Mouse (Mus musculus) erythroblast, embryonic 14.5 days (primary cell): ENCODE results near the gene Caly. TPM values are rescaled to one million over a fixed set of nuclear protein-coding genes. Genes with fewer than 3 reads are reported as not detected.
A peak's percentile ranks its signal among the peaks of the same experiment; 100 is the strongest.

Source experiments
- H3K27me3 ChIP-seq: 2 replicates; pipeline ENCODE4 v1.6.1; 2012; ENCODE audit warnings: inconsistent platforms; ENCODE audit not compliant: control insufficient read depth
- H3K36me3 ChIP-seq: 2 replicates; pipeline ENCODE4 v1.6.1; 2012; ENCODE audit warnings: mild to moderate bottlenecking, inconsistent platforms; ENCODE audit not compliant: control insufficient read depth
- H3K4me1 ChIP-seq: 2 replicates; pipeline ENCODE4 v1.6.1; 2012; ENCODE audit warnings: inconsistent platforms; ENCODE audit not compliant: control insufficient read depth
- H3K4me3 ChIP-seq: replicated peaks from 2 replicates; pipeline ENCODE3; 2012; ENCODE audit warnings: moderate library complexity, mild to moderate bottlenecking, inconsistent platforms
- H3K9me3 ChIP-seq: 2 replicates; pipeline ENCODE4 v1.6.1; 2012; ENCODE audit warnings: low read length, inconsistent platforms, mixed read lengths; ENCODE audit not compliant: control insufficient read depth
- GATA1 ChIP-seq: IDR thresholded peaks from 2 replicates; pipeline ENCODE4 v1.6.1; 2012; ENCODE audit warnings: low read length, inconsistent platforms, mixed read lengths
- TAL1 ChIP-seq: IDR thresholded peaks from 3 replicates; pipeline ENCODE4 v1.6.1; 2012; ENCODE audit warnings: low read length, inconsistent platforms, mixed read lengths
- polyA plus RNA-seq: library from polyadenylated mRNA; stranded (reverse); fragments of >175 nt; gene quantifications from 2 replicates; pipeline ENCODE4 v1.2.3, GENCODE M21; 2012

The Caly gene
- polyA plus RNA-seq, 1 experiment = 0.04 TPM

GRCm38 (mm10) chr7:140116329-140117054, 34.1 kb upstream of the Caly start, which contains the start of gene Echs1:
Gene Echs1 (minus strand): TSS chr7:140116476.
- H3K4me1 ChIP-seq = peaks cover 25% of the 10 kb centered on the region
- no peaks in the 10 kb centered on the region for H3K9me3 ChIP-seq
- H3K27me3 ChIP-seq = no peaks in the 10 kb centered on the region
- peaks cover 14% of the 10 kb centered on the region for H3K36me3 ChIP-seq
- peak within 1 kb of the TSS; percentile 90 for H3K4me3 ChIP-seq
- TF ChIP-seq GATA1 (no peak), TAL1 (no peak)

GRCm38 (mm10) chr7:140115583-140116328, 33.4 kb upstream of the Caly start, which contains the start of gene Paox:
Gene Paox (plus strand): TSS chr7:140115799.
- Histone ChIP-seq H3K4me1 (peaks cover 23% of the 10 kb centered on the region), H3K4me3 (peak within 1 kb of the TSS; percentile 90), H3K9me3 (no peaks in the 10 kb centered on the region), H3K27me3 (no peaks in the 10 kb centered on the region), H3K36me3 (peaks cover 19% of the 10 kb centered on the region)
- TF ChIP-seq GATA1 = no peak
- no peak for TF ChIP-seq TAL1

DNA sequence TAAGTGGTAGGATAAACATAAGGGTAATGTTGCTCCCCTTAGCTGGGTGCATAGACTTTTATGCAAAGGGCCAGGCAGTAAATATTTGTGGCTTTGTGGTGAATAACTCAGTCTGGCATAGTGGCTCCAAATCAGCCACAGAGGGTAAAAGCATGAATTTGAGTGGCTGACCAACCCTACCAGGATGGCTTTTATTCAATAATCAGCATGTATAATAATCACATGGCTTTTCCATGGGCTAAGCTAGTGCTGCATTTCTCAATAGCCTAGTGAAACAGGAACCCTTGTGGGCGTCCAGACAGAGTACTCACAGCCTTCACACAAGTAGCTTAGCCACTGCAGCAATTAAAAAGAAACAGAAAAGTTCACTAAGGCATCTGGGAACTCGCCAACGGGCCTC, 29.6 kb upstream of the Caly start:
- peaks cover 50% of the 10 kb centered on the region for H3K36me3 ChIP-seq
- H3K9me3 ChIP-seq = no peaks in the 10 kb centered on the region
- H3K4me3 ChIP-seq = no peak overlapping the region
- TF ChIP-seq TAL1 (no peak), GATA1 (no peak)
- peaks cover 19% of the 10 kb centered on the region for H3K4me1 ChIP-seq
- H3K27me3 ChIP-seq = no peaks in the 10 kb centered on the region

DNA sequence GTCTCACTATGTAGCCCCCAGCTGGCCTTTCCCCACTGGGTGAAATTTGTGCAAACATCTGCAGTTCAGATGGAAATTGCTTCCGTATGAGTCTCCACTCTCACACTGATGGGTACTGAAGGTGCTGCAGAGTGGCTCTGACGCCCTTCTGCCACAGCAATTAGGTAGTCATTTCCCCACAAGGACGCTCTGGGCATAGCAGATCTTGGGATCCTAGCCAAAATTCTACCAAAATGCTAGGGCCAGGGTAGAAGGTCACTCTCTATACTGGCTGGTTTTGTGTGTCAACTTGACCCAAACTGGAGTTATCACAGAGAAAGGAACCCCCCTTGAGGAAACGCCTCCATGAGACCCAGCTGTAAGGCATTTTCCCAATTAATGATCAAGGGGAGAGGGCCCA, 21.7 kb upstream of the Caly start:
- H3K9me3 ChIP-seq = no peaks in the 10 kb centered on the region
- H3K27me3 ChIP-seq = no peaks in the 10 kb centered on the region
- peaks cover 28% of the 10 kb centered on the region for H3K36me3 ChIP-seq

GRCm38 (mm10) chr7:140101993-140102860, 19.9 kb upstream of the Caly start, which contains the start of gene Fuom:
Gene Fuom (minus strand): TSS chr7:140102441.
- no peaks in the 10 kb centered on the region for H3K9me3 ChIP-seq
- H3K4me1 ChIP-seq = peaks cover 19% of the 10 kb centered on the region
- H3K4me3 ChIP-seq = peak within 1 kb of the TSS; percentile 57
- TF ChIP-seq TAL1 (no peak), GATA1 (no peak)
- no peaks in the 10 kb centered on the region for H3K27me3 ChIP-seq
- peaks cover 15% of the 10 kb centered on the region for H3K36me3 ChIP-seq

More for the DNA sequence above, 21.7 kb upstream of the Caly start:
- Histone ChIP-seq H3K4me1 (peaks cover 18% of the 10 kb centered on the region), H3K4me3 (no peak overlapping the region)
- TF ChIP-seq TAL1 = no peak
- no peak for TF ChIP-seq GATA1

DNA sequence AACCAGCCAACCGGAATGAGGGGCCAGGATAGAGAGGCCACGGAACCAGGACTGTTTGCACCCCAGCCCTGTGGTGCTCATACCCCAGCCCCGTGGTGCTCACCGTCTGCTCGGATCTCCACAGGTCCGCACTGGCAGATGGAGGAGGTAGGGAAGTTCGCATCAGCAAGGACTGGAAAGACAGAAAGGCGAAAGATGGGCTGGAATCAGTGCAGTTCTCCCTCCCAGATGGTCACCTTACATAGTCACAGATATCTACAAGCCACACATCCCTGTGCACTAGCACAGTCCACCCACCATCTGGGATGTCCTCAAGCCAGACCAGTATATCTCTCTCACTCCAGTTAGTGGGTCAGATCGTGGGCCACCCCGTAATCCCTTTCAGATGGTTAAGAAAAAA, 19.1 kb upstream of the Caly start:
- no peaks in the 10 kb centered on the region for H3K27me3 ChIP-seq
- H3K9me3 ChIP-seq = no peaks in the 10 kb centered on the region
- peaks cover 19% of the 10 kb centered on the region for H3K4me1 ChIP-seq
- no peak for TF ChIP-seq GATA1
- no peak for TF ChIP-seq TAL1
- H3K4me3 ChIP-seq = peak overlapping the region; percentile 57
- peaks cover 12% of the 10 kb centered on the region for H3K36me3 ChIP-seq

GRCm38 (mm10) chr7:140098466-140098865, 16.1 kb upstream of the Caly start:
- Histone ChIP-seq H3K9me3 (no peaks in the 10 kb centered on the region), H3K36me3 (peaks cover 2% of the 10 kb centered on the region), H3K4me1 (peaks cover 19% of the 10 kb centered on the region), H3K4me3 (no peak overlapping the region), H3K27me3 (no peaks in the 10 kb centered on the region)
- TF ChIP-seq GATA1 (no peak), TAL1 (no peak)

- H3K36me3 ChIP-seq = peaks cover 2% of the 10 kb centered on the region
- no peaks in the 10 kb centered on the region for H3K9me3 ChIP-seq
- H3K4me1 ChIP-seq = peaks cover 3% of the 10 kb centered on the region; the same call in 1 of the 2 replicates
- H3K4me3 ChIP-seq = no peak overlapping the region
- H3K27me3 ChIP-seq = no peaks in the 10 kb centered on the region
- TF ChIP-seq TAL1 (no peak), GATA1 (no peak)
These were observed 13.7 kb upstream of the Caly start for GRCm38 (mm10) chr7:140096055-140096454.
